ENCODE assay signal across 8 mouse cellular contexts in the genomic region with DNA sequence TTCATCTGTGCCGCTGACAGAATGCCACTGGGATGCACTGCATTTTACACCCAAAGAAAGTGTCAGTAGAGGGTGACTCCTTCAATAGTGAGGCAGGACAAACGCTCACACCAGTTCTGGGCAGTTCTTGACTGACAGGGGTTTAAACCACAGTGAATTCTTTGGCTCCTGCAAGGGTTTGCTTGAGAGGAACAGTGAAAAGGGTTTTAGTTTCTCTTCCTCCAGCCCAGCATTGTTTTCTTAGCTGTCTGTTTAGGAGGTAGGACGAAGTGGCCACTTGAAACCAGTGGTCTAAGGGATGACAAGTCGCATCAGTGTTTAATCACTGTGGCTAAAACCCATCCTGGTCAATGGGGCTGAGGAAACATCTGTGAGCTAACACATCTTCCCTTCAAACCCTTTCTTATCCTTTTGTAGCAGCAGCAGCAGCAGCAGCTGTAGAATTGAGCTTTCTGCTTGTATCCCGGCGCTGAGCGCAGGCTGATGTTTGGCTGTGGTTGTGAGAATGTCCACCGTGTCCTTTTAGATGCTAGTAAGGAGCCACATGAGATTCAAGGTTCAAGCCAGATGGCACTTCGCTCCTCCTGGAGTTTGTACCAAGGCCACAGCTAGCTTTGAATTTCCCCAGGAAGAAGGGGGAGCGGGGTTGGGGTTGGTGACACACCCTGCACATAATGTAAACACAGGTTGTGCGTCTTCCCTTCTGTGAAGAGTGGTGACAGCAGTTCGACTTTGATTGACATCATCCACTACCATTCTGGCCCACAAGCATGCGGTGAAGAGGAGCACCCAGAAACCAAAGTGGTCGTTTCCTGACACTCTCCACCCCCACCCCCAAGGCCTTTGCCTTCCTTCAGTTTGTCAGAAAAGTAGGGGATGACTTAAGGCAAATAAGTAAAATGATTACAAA.
DNase-seq lines count a peak whose midpoint lies in the region; ATAC-seq lines count a peak whose summit lies in the region.

No protein-coding gene starts in this region.

- 62% methylated on average over 14 of the region's 14 CpGs for WGBS in forebrain, embryonic 12.5 days
- WGBS in forebrain, embryonic 14.5 days, result 63% methylated on average over 14 of the region's 14 CpGs
- WGBS in heart, embryonic 15.5 days, result 43% methylated on average over 14 of the region's 14 CpGs
- WGBS in midbrain, embryonic 12.5 days, result 49% methylated on average over 14 of the region's 14 CpGs

- no peak overlapping the region for H3K4me2 ChIP-seq in forebrain, embryonic 12.5 days
- H3K4me2 ChIP-seq in forebrain, embryonic 14.5 days (ENCODE audit: low read length), result no peak overlapping the region
- H3K4me2 ChIP-seq in heart, embryonic 15.5 days, result no peak overlapping the region
- H3K4me2 ChIP-seq in midbrain, embryonic 12.5 days (replicated peaks), result no peak overlapping the region

- no peak for DNase-seq in forebrain, embryonic 14.5 days (ENCODE audit: low spot score)
- DNase-seq in 3134 (ENCODE audit: extremely low read depth, insufficient read length, low spot score), result peak; percentile 46
- no peak for DNase-seq in retina, embryonic 14.5 days (ENCODE audit: low spot score)
- no peak for DNase-seq in right cerebral cortex, postnatal 25 days
- no peak for DNase-seq in kidney, postnatal 4 days

- 0 out of 2 replicates have a peak overlapping the region, but pooled peaks have one; percentile 46 for H3K27ac ChIP-seq in forebrain, embryonic 12.5 days
- no peak overlapping the region for H3K27ac ChIP-seq in forebrain, embryonic 14.5 days (ENCODE audit: low read depth, low read length)
- peak overlapping the region; percentile 26; the same call in 1 of the 2 replicates for H3K27ac ChIP-seq in heart, embryonic 15.5 days
- H3K27ac ChIP-seq in midbrain, embryonic 12.5 days (replicated peaks), result 0 out of 2 replicates have a peak overlapping the region, but pooled peaks have one; percentile 39

- H3K9ac ChIP-seq in forebrain, embryonic 12.5 days, result no peak overlapping the region
- H3K9ac ChIP-seq in forebrain, embryonic 14.5 days (ENCODE audit: low read length), result no peak overlapping the region
- H3K9ac ChIP-seq in heart, embryonic 15.5 days, result no peak overlapping the region; the same call in 1 of the 2 replicates
- H3K9ac ChIP-seq in midbrain, embryonic 12.5 days (replicated peaks), result no peak overlapping the region

- no peak overlapping the region for H3K4me3 ChIP-seq in forebrain, embryonic 12.5 days (replicated peaks)
- H3K4me3 ChIP-seq in forebrain, embryonic 14.5 days (ENCODE audit: low read depth, low read length), result no peak overlapping the region
- H3K4me3 ChIP-seq in heart, embryonic 15.5 days, result no peak overlapping the region
- H3K4me3 ChIP-seq in midbrain, embryonic 12.5 days, result no peak overlapping the region

- no peaks in the 10 kb centered on the region for H3K36me3 ChIP-seq in forebrain, embryonic 12.5 days (replicated peaks)
- no peaks in the 10 kb centered on the region for H3K36me3 ChIP-seq in forebrain, embryonic 14.5 days (ENCODE audit: control insufficient read depth, insufficient read depth, low read length)
- no peaks in the 10 kb centered on the region for H3K36me3 ChIP-seq in heart, embryonic 15.5 days
- H3K36me3 ChIP-seq in midbrain, embryonic 12.5 days, result no peaks in the 10 kb centered on the region

- peaks cover 18% of the 10 kb centered on the region for H3K4me1 ChIP-seq in forebrain, embryonic 12.5 days
- no peaks in the 10 kb centered on the region; the same call in 1 of the 2 replicates for H3K4me1 ChIP-seq in forebrain, embryonic 14.5 days (ENCODE audit: control insufficient read depth, insufficient read depth, low read length)
- H3K4me1 ChIP-seq in heart, embryonic 15.5 days (replicated peaks), result peaks cover 16% of the 10 kb centered on the region
- peaks cover 21% of the 10 kb centered on the region for H3K4me1 ChIP-seq in midbrain, embryonic 12.5 days

- no peaks in the 10 kb centered on the region for H3K9me3 ChIP-seq in forebrain, embryonic 12.5 days
- H3K9me3 ChIP-seq in forebrain, embryonic 14.5 days (replicated peaks; ENCODE audit: control insufficient read depth, low read length), result no peaks in the 10 kb centered on the region
- H3K9me3 ChIP-seq in heart, embryonic 15.5 days (replicated peaks), result no peaks in the 10 kb centered on the region
- no peaks in the 10 kb centered on the region for H3K9me3 ChIP-seq in midbrain, embryonic 12.5 days

- no peaks in the 10 kb centered on the region for H3K27me3 ChIP-seq in forebrain, embryonic 12.5 days
- no peaks in the 10 kb centered on the region for H3K27me3 ChIP-seq in forebrain, embryonic 14.5 days (replicated peaks; ENCODE audit: control insufficient read depth, insufficient read depth, low read length)
- H3K27me3 ChIP-seq in heart, embryonic 15.5 days, result no peaks in the 10 kb centered on the region
- no peaks in the 10 kb centered on the region for H3K27me3 ChIP-seq in midbrain, embryonic 12.5 days

- no peak for ATAC-seq in forebrain, embryonic 12.5 days (ENCODE audit: low FRiP score)
- ATAC-seq in forebrain, embryonic 14.5 days, result no peak
- ATAC-seq in heart, embryonic 15.5 days (replicated peaks; ENCODE audit: insufficient number of reproducible peaks, insufficient read depth, low FRiP score, low read depth), result no peak
- ATAC-seq in midbrain, embryonic 12.5 days (ENCODE audit: low FRiP score, low read depth), result no peak
